Mouse (Mus musculus) c-Kit-negative CD71-positive TER-119-positive erythroid progenitor cells, embryonic 14.5 days (primary cell): ENCODE results near the gene Fank1.

Experiments
- DNase-seq: peaks from one replicate; pipeline ENCODE4 v3.0.0-alpha.2; 2013; ENCODE audit warnings: low read depth, low spot score

Gene Fank1

GRCm38 (mm10) chr7:133768027-133768426, 8.6 kb upstream of the Fank1 start:
- no peak for DNase-seq

GRCm38 (mm10) chr7:133768517-133768916, 8.1 kb upstream of the Fank1 start:
- DNase-seq, result no peak

- no peak for DNase-seq
These were observed 1.5 kb upstream of the Fank1 start for GRCm38 (mm10) chr7:133775179-133775578.

- DNase-seq, result no peak
These were observed 650 bp upstream of the Fank1 start for GRCm38 (mm10) chr7:133775796-133776625.

- DNase-seq, result no peak
These were observed 4.9 kb downstream of the Fank1 start for GRCm38 (mm10) chr7:133781583-133781982.

- no peak for DNase-seq
These were observed 5.3 kb downstream of the Fank1 start for GRCm38 (mm10) chr7:133781991-133782390.

- peak; percentile 73 for DNase-seq
These were observed 6.2 kb downstream of the Fank1 start, which contains the start of gene Dhx32 for GRCm38 (mm10) chr7:133782717-133783435. Dhx32 (minus strand) TSS chr7:133782726.

- no peak for DNase-seq
These were observed 10.9 kb downstream of the Fank1 start for GRCm38 (mm10) chr7:133787571-133787970.

GRCm38 (mm10) chr7:133788147-133788546, 11.5 kb downstream of the Fank1 start:
- no peak for DNase-seq

GRCm38 (mm10) chr7:133790171-133790570, 13.5 kb downstream of the Fank1 start:
- no peak for DNase-seq

GRCm38 (mm10) chr7:133790608-133791229, 14.1 kb downstream of the Fank1 start:
- no peak for DNase-seq

GRCm38 (mm10) chr7:133792771-133793170, 16.1 kb downstream of the Fank1 start:
- DNase-seq, result no peak

- no peak for DNase-seq
These were observed 16.8 kb downstream of the Fank1 start for GRCm38 (mm10) chr7:133793248-133794131.

- no peak for DNase-seq
These were observed 18.1 kb downstream of the Fank1 start for GRCm38 (mm10) chr7:133794720-133795119.

GRCm38 (mm10) chr7:133799928-133800327, 23.3 kb downstream of the Fank1 start:
- DNase-seq, result no peak

GRCm38 (mm10) chr7:133801823-133802222, 25.2 kb downstream of the Fank1 start:
- no peak for DNase-seq

GRCm38 (mm10) chr7:133805614-133806175, 29.0 kb downstream of the Fank1 start:
- no peak for DNase-seq

- DNase-seq, result no peak
These were observed 36.3 kb downstream of the Fank1 start for GRCm38 (mm10) chr7:133812927-133813326.

GRCm38 (mm10) chr7:133813331-133813730, 36.7 kb downstream of the Fank1 start:
- DNase-seq, result no peak

GRCm38 (mm10) chr7:133823751-133824150, 47.1 kb downstream of the Fank1 start:
- DNase-seq, result no peak

GRCm38 (mm10) chr7:133824579-133824978, 47.9 kb downstream of the Fank1 start:
- DNase-seq, result peak; percentile 36
